8 mouse cellular contexts compared by ENCODE assay signal in the genomic region with DNA sequence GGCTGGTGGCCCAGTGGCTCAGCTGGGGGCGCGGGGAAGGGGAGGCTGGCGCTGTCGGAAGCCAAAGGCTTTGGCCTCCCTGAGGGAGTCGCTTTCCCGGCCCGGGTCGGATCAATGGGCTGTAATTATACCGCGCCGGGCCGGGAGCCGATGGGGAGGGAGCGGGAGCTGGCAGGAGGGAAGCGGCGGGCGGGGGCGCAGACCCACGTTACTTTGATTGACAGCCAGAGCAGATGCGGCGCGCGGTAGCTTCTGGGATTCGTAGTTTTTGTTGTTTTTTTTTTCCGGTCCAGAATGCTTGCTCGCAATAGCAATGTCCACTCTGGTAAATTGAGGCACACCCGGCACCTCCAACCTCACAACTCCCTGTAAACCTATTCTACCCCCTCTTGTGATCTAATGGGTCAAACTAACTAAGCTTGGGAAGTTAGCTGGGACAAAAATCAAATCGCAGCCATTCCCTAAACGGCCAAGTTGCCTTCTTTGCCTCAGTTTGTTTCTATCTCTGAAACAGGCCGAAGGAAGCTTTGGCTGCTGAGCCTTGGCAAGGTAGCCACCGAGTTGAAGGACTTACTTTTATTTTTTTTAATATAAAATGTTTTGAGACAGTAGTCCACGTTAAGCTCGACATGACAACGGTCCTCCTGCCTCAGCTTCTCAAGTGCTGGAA. TPM values are rescaled to one million over a fixed set of nuclear protein-coding genes. Genes with fewer than 3 reads are reported as not detected.
DNase-seq lines count a peak whose midpoint lies in the region; ATAC-seq lines count a peak whose summit lies in the region.

No protein-coding gene starts in this region.

- peak overlapping the region; percentile 50 for H3K4me3 ChIP-seq in forebrain, embryonic 10.5 days
- peak overlapping the region; percentile 53 for H3K4me3 ChIP-seq in heart, embryonic 15.5 days
- H3K4me3 ChIP-seq in liver, embryonic 12.5 days = peak overlapping the region; percentile 65

- ATAC-seq in heart, embryonic 15.5 days (replicated peaks; ENCODE audit: insufficient number of reproducible peaks, insufficient read depth, low FRiP score, low read depth) = peak; percentile 49
- peak; percentile 22; the same call in 1 of the 2 replicates for ATAC-seq in liver, embryonic 12.5 days

- peak overlapping the region; percentile 90 for H3K4me2 ChIP-seq in heart, embryonic 15.5 days
- H3K4me2 ChIP-seq in liver, embryonic 12.5 days = peak overlapping the region; percentile 93

- H3K4me1 ChIP-seq in forebrain, embryonic 10.5 days = peaks cover 97% of the 10 kb centered on the region
- peaks cover 66% of the 10 kb centered on the region for H3K4me1 ChIP-seq in heart, embryonic 15.5 days (replicated peaks)
- peaks cover 74% of the 10 kb centered on the region for H3K4me1 ChIP-seq in liver, embryonic 12.5 days

- peaks cover 16% of the 10 kb centered on the region for H3K36me3 ChIP-seq in forebrain, embryonic 10.5 days (replicated peaks)
- H3K36me3 ChIP-seq in heart, embryonic 15.5 days = peaks cover 10% of the 10 kb centered on the region
- peaks cover 5% of the 10 kb centered on the region for H3K36me3 ChIP-seq in liver, embryonic 12.5 days
- H3K36me3 ChIP-seq in splenic B cell, adult 2 months (ENCODE audit: control insufficient read depth, insufficient read depth, low read length, poor library complexity, severe bottlenecking) = peaks cover 3% of the 10 kb centered on the region

- H3K9ac ChIP-seq in heart, embryonic 15.5 days = peak overlapping the region; percentile 55
- peak overlapping the region; percentile 74 for H3K9ac ChIP-seq in liver, embryonic 12.5 days

- peak overlapping the region; percentile 78 for H3K27ac ChIP-seq in forebrain, embryonic 10.5 days
- H3K27ac ChIP-seq in heart, embryonic 15.5 days = peak overlapping the region; percentile 88
- peak overlapping the region; percentile 83 for H3K27ac ChIP-seq in liver, embryonic 12.5 days

- under 1% methylated on average over 34 of the region's 34 CpGs for WGBS in forebrain, embryonic 10.5 days
- under 1% methylated on average over 34 of the region's 34 CpGs for WGBS in heart, embryonic 15.5 days
- 2% methylated on average over 31 of the region's 34 CpGs for WGBS in liver, embryonic 12.5 days (ENCODE audit: insufficient replicate concordance)

- peaks cover 4% of the 10 kb centered on the region; the same call in 1 of the 2 replicates for H3K9me3 ChIP-seq in forebrain, embryonic 10.5 days
- H3K9me3 ChIP-seq in heart, embryonic 15.5 days (replicated peaks) = no peaks in the 10 kb centered on the region
- no peaks in the 10 kb centered on the region for H3K9me3 ChIP-seq in liver, embryonic 12.5 days (replicated peaks)

- peaks cover 85% of the 10 kb centered on the region for H3K27me3 ChIP-seq in forebrain, embryonic 10.5 days (ENCODE audit: poor library complexity, severe bottlenecking)
- no peaks in the 10 kb centered on the region; the same call in 1 of the 2 replicates for H3K27me3 ChIP-seq in heart, embryonic 15.5 days
- peaks cover 57% of the 10 kb centered on the region for H3K27me3 ChIP-seq in liver, embryonic 12.5 days (replicated peaks)
- H3K27me3 ChIP-seq in splenic B cell, adult 2 months (ENCODE audit: control insufficient read depth, insufficient read depth, low read length, poor library complexity, severe bottlenecking) = no peaks in the 10 kb centered on the region

- DNase-seq in CD8-positive naive resting alpha-beta T cell, adult 2 months (ENCODE audit: low read depth in 2 of 2, low spot score in 2 of 2) = peak; percentile 51 to 58
- peak; percentile 78 for DNase-seq in c-Kit-positive CD71-negative TER-119-negative erythroid progenitor cells, embryonic 14.5 days (ENCODE audit: low read depth)
- peak; percentile 96 for DNase-seq in forebrain, embryonic 10.5 days (ENCODE audit: extremely low spot score, low spot score)
- DNase-seq in kidney, postnatal 14 days = peak; percentile 98
- peak; percentile 86 for DNase-seq in naive thymus-derived CD4-positive, alpha-beta T cell, adult 2 months (ENCODE audit: low read depth)
- peak; percentile 87 for DNase-seq in splenic B cell, adult 2 months (ENCODE audit: low read depth, low spot score)

RNA-seq across cellular contexts. Expression of a gene that starts 3.4 kb away (rescaled TPM):
- 4.1 and 4.3 TPM in 2 replicates for polyA plus RNA-seq in forebrain, embryonic 10.5 days (2016; fragmentation: Nextera tagmentation; extraction: Ambion mirVana)
- polyA plus RNA-seq in heart, embryonic 15.5 days (2015; fragmentation: Nextera tagmentation; extraction: Ambion mirVana) = 23.6 and 29.3 TPM in 2 replicates
- polyA plus RNA-seq in liver, embryonic 12.5 days (2016; fragmentation: Nextera tagmentation; extraction: Ambion mirVana) = 4.8 and 5.1 TPM in 2 replicates

RNA-seq across cellular contexts. Expression of a gene that starts 11.7 kb away (rescaled TPM):
- polyA plus RNA-seq in forebrain, embryonic 10.5 days (2016; fragmentation: Nextera tagmentation; extraction: Ambion mirVana) = 276 and 283 TPM in 2 replicates
- 650 and 761 TPM in 2 replicates for polyA plus RNA-seq in heart, embryonic 15.5 days (2015; fragmentation: Nextera tagmentation; extraction: Ambion mirVana)
- polyA plus RNA-seq in liver, embryonic 12.5 days (2016; fragmentation: Nextera tagmentation; extraction: Ambion mirVana) = 263 and 270 TPM in 2 replicates

RNA-seq across cellular contexts. Expression of a gene that starts 26.0 kb away (rescaled TPM):
- polyA plus RNA-seq in forebrain, embryonic 10.5 days (2016; fragmentation: Nextera tagmentation; extraction: Ambion mirVana) = 73.4 and 77.2 TPM in 2 replicates
- polyA plus RNA-seq in heart, embryonic 15.5 days (2015; fragmentation: Nextera tagmentation; extraction: Ambion mirVana) = 52.1 and 64.1 TPM in 2 replicates
- polyA plus RNA-seq in liver, embryonic 12.5 days (2016; fragmentation: Nextera tagmentation; extraction: Ambion mirVana) = 27.7 and 28.3 TPM in 2 replicates

RNA-seq across cellular contexts. Expression of a gene that starts 29.9 kb away (rescaled TPM):
- 2.8 and 3.1 TPM in 2 replicates for polyA plus RNA-seq in forebrain, embryonic 10.5 days (2016; fragmentation: Nextera tagmentation; extraction: Ambion mirVana)
- 23.9 and 30.5 TPM in 2 replicates for polyA plus RNA-seq in heart, embryonic 15.5 days (2015; fragmentation: Nextera tagmentation; extraction: Ambion mirVana)
- 8.1 and 12.1 TPM in 2 replicates for polyA plus RNA-seq in liver, embryonic 12.5 days (2016; fragmentation: Nextera tagmentation; extraction: Ambion mirVana)

RNA-seq across cellular contexts. Expression of a gene that starts 35.1 kb away (rescaled TPM):
- polyA plus RNA-seq in forebrain, embryonic 10.5 days (2016; fragmentation: Nextera tagmentation; extraction: Ambion mirVana) = 1.6 and 2.1 TPM in 2 replicates
- 0.48 and 0.72 TPM in 2 replicates for polyA plus RNA-seq in heart, embryonic 15.5 days (2015; fragmentation: Nextera tagmentation; extraction: Ambion mirVana)
- polyA plus RNA-seq in liver, embryonic 12.5 days (2016; fragmentation: Nextera tagmentation; extraction: Ambion mirVana) = 0.46 and 0.78 TPM in 2 replicates

Comparison
In these comparisons a context has a peak if more than half of its experiments do, and no peak if none do; other contexts are left out.
1. Peak in every context shown above with its lines: DNase-seq, ATAC-seq, H3K4me3 ChIP-seq and H3K27ac ChIP-seq.